Mouse (Mus musculus): ENCODE data around the gene Pofut2. TPM values are rescaled to one million over a fixed set of nuclear protein-coding genes. Genes with fewer than 3 reads are reported as not detected.
A peak's percentile ranks its signal among the peaks of the same experiment; 100 is the strongest.

Gene Pofut2
- polyA plus RNA-seq, 1 experiment from 2014 or later = 135 TPM

GRCm38 (mm10) chr10:77229609-77230595 is 29.1 kb upstream of the Pofut2 start:
- H3K4me1 ChIP-seq (ENCODE audit: insufficient read depth) = peaks cover 11% of the 10 kb centered on the region

GRCm38 (mm10) chr10:77231861-77232755 is 26.9 kb upstream of the Pofut2 start:
- H3K27ac ChIP-seq (ENCODE audit: low read depth) = no peak overlapping the region
- 44% methylated on average over 16 of the region's 16 CpGs for WGBS
- no peak overlapping the region for H3K4me3 ChIP-seq (ENCODE audit: low read depth, low read length)
- H3K9ac ChIP-seq = no peak overlapping the region
- ATAC-seq (ENCODE audit: insufficient read depth) (no peak), DNase-seq (no peak)
- TF ChIP-seq CTCF (IDR thresholded peaks at IDR 0.05; ENCODE audit: low read depth) = no peak
- no peaks in the 10 kb centered on the region for H3K9me3 ChIP-seq (ENCODE audit: low read depth, low read length)
- no peaks in the 10 kb centered on the region for H3K27me3 ChIP-seq (ENCODE audit: insufficient read depth, low read length)
- no peak overlapping the region for H3K4me2 ChIP-seq
- H3K36me3 ChIP-seq (ENCODE audit: insufficient read depth) = no peaks in the 10 kb centered on the region
- H3K4me1 ChIP-seq (ENCODE audit: insufficient read depth) = no peaks in the 10 kb centered on the region

More at GRCm38 (mm10) chr10:77229609-77230595, 29.1 kb upstream of the Pofut2 start:
- H3K9me3 ChIP-seq (ENCODE audit: low read depth, low read length) = no peaks in the 10 kb centered on the region
- ATAC-seq (ENCODE audit: insufficient read depth) (no peak), DNase-seq (peak; percentile 77)
- no peak overlapping the region for H3K4me3 ChIP-seq (ENCODE audit: low read depth, low read length)
- H3K36me3 ChIP-seq (ENCODE audit: insufficient read depth) = no peaks in the 10 kb centered on the region
- H3K27ac ChIP-seq (ENCODE audit: low read depth) = peak overlapping the region; percentile 46; the same call in 1 of the 2 replicates
- TF ChIP-seq CTCF (IDR thresholded peaks at IDR 0.05; ENCODE audit: low read depth) = no peak
- 63% methylated on average over 13 of the region's 13 CpGs for WGBS
- no peaks in the 10 kb centered on the region for H3K27me3 ChIP-seq (ENCODE audit: insufficient read depth, low read length)
- no peak overlapping the region for H3K4me2 ChIP-seq
- no peak overlapping the region for H3K9ac ChIP-seq

- Histone ChIP-seq H3K4me2 (no peak overlapping the region), H3K36me3 (ENCODE audit: insufficient read depth) (no peaks in the 10 kb centered on the region), H3K27me3 (ENCODE audit: insufficient read depth, low read length) (no peaks in the 10 kb centered on the region), H3K9me3 (ENCODE audit: low read depth, low read length) (no peaks in the 10 kb centered on the region), H3K4me1 (ENCODE audit: insufficient read depth) (no peaks in the 10 kb centered on the region), H3K27ac (ENCODE audit: low read depth) (no peak overlapping the region), H3K4me3 (ENCODE audit: low read depth, low read length) (no peak overlapping the region), H3K9ac (no peak overlapping the region)
- ATAC-seq (ENCODE audit: insufficient read depth) (no peak), DNase-seq (no peak)
- 74% methylated on average over 1 of the region's 1 CpGs for WGBS
- no peak for TF ChIP-seq CTCF (IDR thresholded peaks at IDR 0.05; ENCODE audit: low read depth)
Observed at GRCm38 (mm10) chr10:77233230-77233629, 25.8 kb upstream of the Pofut2 start.

GRCm38 (mm10) chr10:77234991-77235616 is 23.9 kb upstream of the Pofut2 start:
- H3K36me3 ChIP-seq (ENCODE audit: insufficient read depth) = no peaks in the 10 kb centered on the region
- WGBS = 71% methylated on average over 12 of the region's 12 CpGs
- H3K27me3 ChIP-seq (ENCODE audit: insufficient read depth, low read length) = no peaks in the 10 kb centered on the region
- no peaks in the 10 kb centered on the region for H3K9me3 ChIP-seq (ENCODE audit: low read depth, low read length)
- no peak overlapping the region for H3K9ac ChIP-seq
- H3K4me2 ChIP-seq = no peak overlapping the region
- DNase-seq (no peak), ATAC-seq (ENCODE audit: insufficient read depth) (no peak)
- H3K4me1 ChIP-seq (ENCODE audit: insufficient read depth) = no peaks in the 10 kb centered on the region
- no peak overlapping the region for H3K4me3 ChIP-seq (ENCODE audit: low read depth, low read length)
- no peak overlapping the region for H3K27ac ChIP-seq (ENCODE audit: low read depth)
- no peak for TF ChIP-seq CTCF (IDR thresholded peaks at IDR 0.05; ENCODE audit: low read depth)

GRCm38 (mm10) chr10:77237795-77238580 is 21.0 kb upstream of the Pofut2 start:
- peaks cover 3% of the 10 kb centered on the region; the same call in 1 of the 2 replicates for H3K4me1 ChIP-seq (ENCODE audit: insufficient read depth)
- WGBS = 61% methylated on average over 16 of the region's 16 CpGs
- no peak for TF ChIP-seq CTCF (IDR thresholded peaks at IDR 0.05; ENCODE audit: low read depth)
- peak; percentile 34; the same call in 1 of the 2 replicates for ATAC-seq (ENCODE audit: insufficient read depth)
- no peak overlapping the region for H3K9ac ChIP-seq
- DNase-seq = no peak
- no peaks in the 10 kb centered on the region for H3K9me3 ChIP-seq (ENCODE audit: low read depth, low read length)
- no peak overlapping the region for H3K4me2 ChIP-seq
- H3K4me3 ChIP-seq (ENCODE audit: low read depth, low read length) = no peak overlapping the region
- H3K36me3 ChIP-seq (ENCODE audit: insufficient read depth) = no peaks in the 10 kb centered on the region
- peak overlapping the region; percentile 48; the same call in 1 of the 2 replicates for H3K27ac ChIP-seq (ENCODE audit: low read depth)
- no peaks in the 10 kb centered on the region for H3K27me3 ChIP-seq (ENCODE audit: insufficient read depth, low read length)

- H3K9ac ChIP-seq = no peak overlapping the region
- no peaks in the 10 kb centered on the region for H3K27me3 ChIP-seq (ENCODE audit: insufficient read depth, low read length)
- H3K4me2 ChIP-seq = no peak overlapping the region
- no peak for ATAC-seq (ENCODE audit: insufficient read depth)
- 32% methylated on average over 8 of the region's 8 CpGs for WGBS
- peaks cover 6% of the 10 kb centered on the region; the same call in 1 of the 2 replicates for H3K4me1 ChIP-seq (ENCODE audit: insufficient read depth)
- no peak for TF ChIP-seq CTCF (IDR thresholded peaks at IDR 0.05; ENCODE audit: low read depth)
- no peak for DNase-seq
- no peak overlapping the region for H3K4me3 ChIP-seq (ENCODE audit: low read depth, low read length)
- no peaks in the 10 kb centered on the region for H3K36me3 ChIP-seq (ENCODE audit: insufficient read depth)
- no peak overlapping the region for H3K27ac ChIP-seq (ENCODE audit: low read depth)
- no peaks in the 10 kb centered on the region for H3K9me3 ChIP-seq (ENCODE audit: low read depth, low read length)
Observed at GRCm38 (mm10) chr10:77240764-77241163, 18.3 kb upstream of the Pofut2 start.

All from lung, embryonic 14.5 days (tissue).